Mouse (Mus musculus) MEL (cell line): ENCODE data around the gene Ankrd39. TPM values are rescaled to one million over a fixed set of nuclear protein-coding genes. Genes with fewer than 3 reads are reported as not detected.

Source experiments
- DNase-seq: peaks from one replicate; pipeline ENCODE4 v3.0.0; 2011; ENCODE audit warnings: low read depth, low spot score
- H3K27ac ChIP-seq: 2 replicates; pipeline ENCODE4 v1.5.1; 2012; ENCODE audit warnings: low read depth, mild to moderate bottlenecking, control low read depth, low read length, moderate library complexity; ENCODE audit not compliant: control insufficient read depth
- H3K27me3 ChIP-seq, 2 experiments: fragments of 150-350 bp in 1 of 2; sonication (generic) in 1 of 2; 2 replicates each; pipeline ENCODE4 v1.6.1; 2012; ENCODE audit warnings: low read length in 2 of 2, mild to moderate bottlenecking in 2 of 2, improper control_type of control experiment in 1 of 2, moderate library complexity in 1 of 2; ENCODE audit not compliant: insufficient read depth in 2 of 2, control insufficient read depth in 1 of 2
- H3K36me3 ChIP-seq, 2 experiments: 2 replicates each; pipeline ENCODE4 v1.6.1; 2012 to 2014; ENCODE audit warnings: low read length in 2 of 2, improper control_type of control experiment in 1 of 2, inconsistent platforms in 1 of 2, mild to moderate bottlenecking in 1 of 2; ENCODE audit not compliant: insufficient read depth in 2 of 2, control insufficient read depth in 1 of 2
- H3K4me1 ChIP-seq, 2 experiments: fragments of 150-350 bp in 1 of 2; sonication (generic) in 1 of 2; 2 replicates each; pipeline ENCODE4 v1.6.1; 2012; ENCODE audit warnings: low read length in 2 of 2, improper control_type of control experiment in 1 of 2, mild to moderate bottlenecking in 1 of 2; ENCODE audit not compliant: insufficient read depth in 2 of 2, control insufficient read depth in 1 of 2
- H3K4me3 ChIP-seq, 2 experiments: fragments of 150-350 bp in 1 of 2; sonication (generic) in 1 of 2; 2 replicates each; pipeline ENCODE4 v1.5.1; 2012; ENCODE audit warnings: low read depth in 2 of 2, low read length in 2 of 2, mild to moderate bottlenecking in 2 of 2, moderate library complexity in 2 of 2, control low read depth in 1 of 2, improper control_type of control experiment in 1 of 2; ENCODE audit not compliant: control insufficient read depth in 1 of 2, insufficient read depth in 1 of 2
- H3K79me2 ChIP-seq: 2 replicates; pipeline ENCODE4 v1.6.1; 2012; ENCODE audit warnings: mild to moderate bottlenecking, low read length, moderate library complexity; ENCODE audit not compliant: control insufficient read depth, poor library complexity, insufficient read depth
- H3K9ac ChIP-seq: 2 replicates; pipeline ENCODE4 v1.6.1; 2012; ENCODE audit warnings: low read depth, mild to moderate bottlenecking, control low read depth, low read length, moderate library complexity; ENCODE audit not compliant: control insufficient read depth, poor library complexity, severe bottlenecking
- H3K9me3 ChIP-seq: fragments of 150-350 bp; sonication (generic); replicated peaks from 2 replicates; pipeline ENCODE4 v1.6.1; 2012; ENCODE audit warnings: mild to moderate bottlenecking, low read length, improper control_type of control experiment, moderate library complexity; ENCODE audit not compliant: insufficient read depth
- BHLHE40 ChIP-seq: IDR thresholded peaks from 2 replicates; pipeline ENCODE4 v1.6.1; 2012; ENCODE audit warnings: low read depth, mild to moderate bottlenecking, inconsistent platforms, low read length, improper control_type of control experiment, borderline replicate concordance
- CHD2 ChIP-seq: IDR thresholded peaks from 2 replicates; pipeline ENCODE4 v1.6.1; 2011; ENCODE audit warnings: low read length, improper control_type of control experiment
- CTCF ChIP-seq, 3 experiments: IDR thresholded peaks in 2 of 3; conservative IDR thresholded peaks in 1 of 3; 2 replicates each; pipeline ENCODE4 v1.5.1; 2011 to 2012; ENCODE audit warnings: low read length in 3 of 3, low read depth in 2 of 3, mild to moderate bottlenecking in 2 of 3, improper control_type of control experiment in 1 of 3, inconsistent platforms in 1 of 3, mixed read lengths in 1 of 3, moderate library complexity in 1 of 3; ENCODE audit not compliant: control insufficient read depth in 1 of 3, insufficient read depth in 1 of 3, poor library complexity in 1 of 3, severe bottlenecking in 1 of 3
- EP300 ChIP-seq, 2 experiments: IDR thresholded peaks; 2 replicates each; pipeline ENCODE4 v1.6.1; 2011; ENCODE audit warnings: improper control_type of control experiment in 2 of 2, low read length in 2 of 2, low read depth in 1 of 2, mild to moderate bottlenecking in 1 of 2
- ETS1 ChIP-seq: IDR thresholded peaks from 2 replicates; pipeline ENCODE4 v1.6.1; 2012; ENCODE audit warnings: low read depth, mild to moderate bottlenecking, inconsistent platforms, low read length, improper control_type of control experiment, moderate library complexity
- GATA1 ChIP-seq: IDR thresholded peaks from 2 replicates; pipeline ENCODE4 v1.6.1; 2011; ENCODE audit warnings: low read depth, low read length, improper control_type of control experiment
- KAT2A ChIP-seq: conservative IDR thresholded peaks from 2 replicates; pipeline ENCODE4 v1.6.1; 2012; ENCODE audit warnings: low read depth, low read length, improper control_type of control experiment, inconsistent platforms
- MAFK ChIP-seq: IDR thresholded peaks from 2 replicates; pipeline ENCODE4 v1.6.1; 2011; ENCODE audit warnings: low read depth, mild to moderate bottlenecking, low read length, improper control_type of control experiment, borderline replicate concordance
- MAX ChIP-seq: IDR thresholded peaks from 2 replicates; pipeline ENCODE4 v1.6.1; 2011; ENCODE audit warnings: low read length, improper control_type of control experiment
- MEF2A ChIP-seq: IDR thresholded peaks from 2 replicates; pipeline ENCODE4 v1.6.1; 2014; ENCODE audit warnings: low read depth, mild to moderate bottlenecking, inconsistent platforms, low read length, improper control_type of control experiment; ENCODE audit not compliant: poor library complexity, insufficient replicate concordance, severe bottlenecking; ENCODE audit errors: extremely low read depth
- MXI1 ChIP-seq: IDR thresholded peaks from 2 replicates; pipeline ENCODE4 v1.6.1; 2011; ENCODE audit warnings: mild to moderate bottlenecking, low read depth, low read length, improper control_type of control experiment
- MYB ChIP-seq: IDR thresholded peaks from 2 replicates; pipeline ENCODE4 v1.6.1; 2011; ENCODE audit warnings: mild to moderate bottlenecking, low read depth, low read length, improper control_type of control experiment
- MYC ChIP-seq: IDR thresholded peaks from 2 replicates; pipeline ENCODE4 v1.6.1; 2011; ENCODE audit warnings: low read depth, mild to moderate bottlenecking, low read length, improper control_type of control experiment, moderate library complexity
- POLR2A ChIP-seq, 2 experiments: IDR thresholded peaks; 2 replicates each; pipeline ENCODE4 v1.6.1; 2011 to 2012; ENCODE audit warnings: low read length in 2 of 2, mild to moderate bottlenecking in 2 of 2, control low read depth in 1 of 2, improper control_type of control experiment in 1 of 2, low read depth in 1 of 2, moderate library complexity in 1 of 2; ENCODE audit not compliant: control insufficient read depth in 1 of 2, insufficient read depth in 1 of 2, poor library complexity in 1 of 2
- POLR2AphosphoS2 ChIP-seq: IDR thresholded peaks from 2 replicates; pipeline ENCODE4 v1.6.1; 2011; ENCODE audit warnings: low read length, improper control_type of control experiment
- POLR2AphosphoS5 ChIP-seq: IDR thresholded peaks from 2 replicates; pipeline ENCODE4 v1.6.1; 2012; ENCODE audit warnings: low read depth, borderline replicate concordance, mild to moderate bottlenecking, inconsistent platforms, low read length, moderate library complexity, mixed read lengths
- RAD21 ChIP-seq: IDR thresholded peaks from 2 replicates; pipeline ENCODE4 v1.6.1; 2011; ENCODE audit warnings: mild to moderate bottlenecking, low read depth, low read length, improper control_type of control experiment
- RCOR1 ChIP-seq: IDR thresholded peaks from 2 replicates; pipeline ENCODE4 v1.6.1; 2012; ENCODE audit warnings: low read depth, mild to moderate bottlenecking, inconsistent platforms, low read length, improper control_type of control experiment
- TAL1 ChIP-seq: IDR thresholded peaks from 2 replicates; pipeline ENCODE4 v1.6.1; 2012; ENCODE audit warnings: mild to moderate bottlenecking, inconsistent platforms, low read length, moderate library complexity, mixed read lengths
- TBP ChIP-seq: IDR thresholded peaks from 2 replicates; pipeline ENCODE4 v1.8.0; 2011; ENCODE audit warnings: low read depth, low read length, improper control_type of control experiment
- TCF12 ChIP-seq: IDR thresholded peaks from 2 replicates; pipeline ENCODE4 v1.6.1; 2014; ENCODE audit warnings: low read depth, mild to moderate bottlenecking, inconsistent platforms, low read length, improper control_type of control experiment, moderate library complexity
- USF1 ChIP-seq: IDR thresholded peaks from 2 replicates; pipeline ENCODE4 v1.6.1; 2014; ENCODE audit warnings: low read depth, mild to moderate bottlenecking, inconsistent platforms, low read length, improper control_type of control experiment, moderate library complexity
- ZKSCAN1 ChIP-seq: IDR thresholded peaks from 2 replicates; pipeline ENCODE4 v1.6.1; 2012; ENCODE audit warnings: low read depth, mild to moderate bottlenecking, inconsistent platforms, low read length, improper control_type of control experiment, moderate library complexity
- ZMIZ1 ChIP-seq: IDR thresholded peaks from 2 replicates; pipeline ENCODE4 v1.6.1; 2012; ENCODE audit warnings: low read depth, mild to moderate bottlenecking, inconsistent platforms, low read length, improper control_type of control experiment, moderate library complexity
- ZNF384 ChIP-seq: IDR thresholded peaks from 2 replicates; pipeline ENCODE4 v1.6.1; 2012; ENCODE audit warnings: low read depth, mild to moderate bottlenecking, inconsistent platforms, low read length, improper control_type of control experiment
- polyA plus RNA-seq, 2 experiments: library from polyadenylated mRNA; stranded (reverse) in 1 of 2; unstranded in 1 of 2; fragments of >175 nt in 1 of 2; fragments of >200 nt in 1 of 2; gene quantifications; 2 replicates each; pipeline versions ENCODE4 v1.2.1 to v1.2.4; 2012; ENCODE audit warnings: low replicate concordance in 2 of 2, low read depth in 1 of 2; ENCODE audit not compliant: insufficient read length in 2 of 2, insufficient read depth in 1 of 2, missing spikeins in 1 of 2
- total RNA-seq: library from RNA; depleted of rRNA; stranded (reverse); fragments of 300-350 nt; gene quantifications from 2 replicates; pipeline ENCODE4 v1.2.3, GENCODE M21; 2012

Ankrd39 gene
- total and polyA plus RNA-seq, 3 experiments: 9.7 to 14.4 TPM; not detected in 1

GRCm38 (mm10) chr1:36529875-36530274, 17.4 kb downstream of the Ankrd39 start:
- Histone ChIP-seq H3K27me3 (no peaks in the 10 kb centered on the region), H3K36me3 (peaks cover 0 to 5% of the 10 kb centered on the region in 2 experiments; a peak in 2 of 4 replicates), H3K79me2 (no peaks in the 10 kb centered on the region), H3K4me1 (peaks cover 0 to 7% of the 10 kb centered on the region in 2 experiments; a peak in 2 of 4 replicates), H3K4me3 (no peak overlapping the region), H3K27ac (no peak overlapping the region), H3K9ac (no peak overlapping the region)
- DNase-seq: no peak
- TF ChIP-seq TCF12 (no peak), ETS1 (no peak), CHD2 (no peak), MAFK (no peak), POLR2AphosphoS5 (no peak), MXI1 (no peak), ZMIZ1 (no peak), MYC (no peak), BHLHE40 (no peak), EP300 (IDR thresholded peaks at IDR 0.05; ENCODE audit: low read depth in 1 of 2, low read length in 2 of 2) (no peak), CTCF (IDR thresholded peaks at IDR 0.05 in 2 of 3, conservative IDR thresholded peaks at IDR 0.05 in 1 of 3; ENCODE audit: control insufficient read depth in 1 of 3, insufficient read depth in 1 of 3, low read depth in 2 of 3, low read length in 3 of 3, poor library complexity in 1 of 3, severe bottlenecking in 1 of 3) (no peak), USF1 (no peak), MAX (no peak), ZKSCAN1 (no peak), MYB (no peak), TAL1 (no peak), POLR2AphosphoS2 (no peak), RAD21 (no peak)
- TF ChIP-seq, all 39 proteins: peak for 0
- H3K9me3 ChIP-seq: no peaks in the 10 kb centered on the region

GRCm38 (mm10) chr1:36529274-36529673, 18.0 kb downstream of the Ankrd39 start:
- H3K36me3 ChIP-seq: peaks cover 0 to 5% of the 10 kb centered on the region in 2 experiments; a peak in 2 of 4 replicates

More at GRCm38 (mm10) chr1:36529274-36529673, 18.0 kb downstream of the Ankrd39 start:
- TF ChIP-seq RCOR1: no peak
- no peak for TF ChIP-seq TBP
- no peak for TF ChIP-seq MEF2A
- no peak for TF ChIP-seq POLR2AphosphoS5
- no peak for TF ChIP-seq ETS1
- TF ChIP-seq USF1: no peak
- TF ChIP-seq KAT2A: no peak
- no peak for TF ChIP-seq ZNF384
- TF ChIP-seq GATA1: no peak
- no peak for TF ChIP-seq EP300 (IDR thresholded peaks at IDR 0.05; ENCODE audit: low read depth in 1 of 2, low read length in 2 of 2)
- no peak for TF ChIP-seq MXI1
- no peak for TF ChIP-seq MYC
- TF ChIP-seq POLR2AphosphoS2: no peak
- TF ChIP-seq POLR2A (IDR thresholded peaks at IDR 0.05; ENCODE audit: control insufficient read depth in 1 of 2, insufficient read depth in 1 of 2, low read depth in 1 of 2, low read length in 2 of 2, poor library complexity in 1 of 2): no peak
- TF ChIP-seq TAL1: no peak
- no peak for TF ChIP-seq MAFK
- Histone ChIP-seq H3K4me1 (peaks cover 0 to 3% of the 10 kb centered on the region in 2 experiments; a peak in 1 of 4 replicates), H3K79me2 (no peaks in the 10 kb centered on the region), H3K27ac (no peak overlapping the region), H3K27me3 (no peaks in the 10 kb centered on the region), H3K9ac (no peak overlapping the region), H3K9me3 (no peaks in the 10 kb centered on the region), H3K4me3 (no peak overlapping the region)
- no peak for DNase-seq
